Mouse (Mus musculus): ENCODE measurements around the gene Tspo2. TPM values are rescaled to one million over a fixed set of nuclear protein-coding genes. Genes with fewer than 3 reads are reported as not detected.
"Not testable (repeated sequence)": the region's sequence is repeated elsewhere in the genome, so short reads cannot be mapped to it uniquely, and the experiment has no call there.

Gene Tspo2
- under 1 TPM in 1 of 2 experiments, not detected in 1; 0.20 TPM for total RNA-seq (2021)
- long read RNA-seq, experiment 1 = 0 reads
- long read RNA-seq, experiment 2 = 0 reads

DNA sequence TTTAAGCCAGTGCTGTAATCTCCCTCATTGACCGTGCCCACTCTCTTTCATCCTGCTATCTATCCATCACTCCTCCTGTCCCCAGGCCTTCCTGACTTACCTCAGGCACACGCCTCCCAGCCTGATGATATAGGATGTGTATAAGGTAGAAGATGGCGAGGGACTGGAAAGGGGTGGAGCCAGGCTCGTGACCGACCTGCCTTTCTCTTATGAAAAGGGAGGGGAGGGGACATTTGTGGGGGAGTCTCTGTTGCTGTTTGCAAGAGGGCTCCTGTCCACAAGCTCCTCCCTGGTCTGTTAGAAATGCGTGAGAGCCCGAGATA, at the start of gene Tspo2:
Tspo2 (minus strand) TSS at position 170 of the 323 bp plus-strand sequence.
- DNase-seq (ENCODE audit: low spot score in 2 of 2) = no peak

DNA sequence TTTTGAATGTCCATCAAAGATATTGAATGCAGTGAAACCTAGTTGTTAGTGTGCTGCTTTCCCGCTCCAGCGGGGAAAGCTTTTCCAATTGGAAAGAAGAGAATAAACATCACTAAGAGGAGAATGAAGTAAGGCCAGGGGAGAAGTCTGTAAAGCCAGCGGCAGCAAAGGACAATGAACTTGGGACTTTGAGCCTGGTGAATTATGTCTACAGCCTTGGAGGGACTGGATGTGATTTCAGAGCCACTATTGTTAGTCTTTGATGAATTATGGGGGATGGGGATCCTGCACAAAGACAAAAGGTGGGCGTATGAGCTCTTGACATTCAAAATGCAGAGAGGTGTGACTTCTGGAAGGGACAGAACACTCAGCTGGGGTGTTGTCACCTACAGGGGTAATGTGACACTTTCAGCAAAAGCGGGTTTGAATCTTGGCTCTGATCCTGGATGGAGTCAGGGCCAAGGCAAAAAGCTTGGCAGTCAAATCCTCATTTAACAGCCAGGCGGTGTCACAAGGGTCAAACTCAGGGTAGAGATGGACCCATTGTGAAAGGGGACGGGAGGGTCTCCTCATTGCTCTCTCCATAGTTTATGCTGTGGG, 49.6 kb upstream of the Tspo2 start:
- DNase-seq (ENCODE audit: low spot score in 2 of 2) = no peak

DNA sequence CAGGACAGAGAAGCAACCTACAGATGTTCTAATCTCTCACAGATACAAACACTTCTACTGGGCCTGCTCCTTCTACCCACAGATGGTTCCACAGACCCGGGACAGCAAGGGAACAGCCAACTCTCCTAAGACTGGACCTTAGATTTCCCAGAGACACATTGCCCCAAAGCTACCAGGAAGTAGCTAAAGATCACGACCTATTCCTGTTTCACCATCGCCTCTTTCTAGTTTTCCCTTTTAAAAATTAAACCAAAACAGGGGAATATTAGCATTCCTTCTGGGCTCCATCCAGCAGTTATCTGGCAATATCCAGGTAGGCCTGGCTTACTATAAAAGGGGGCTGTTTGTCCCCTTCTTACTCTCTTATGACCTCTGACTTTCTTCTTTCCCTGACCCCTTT, 46.7 kb upstream of the Tspo2 start:
- no peak for DNase-seq (ENCODE audit: low spot score in 2 of 2)

DNA sequence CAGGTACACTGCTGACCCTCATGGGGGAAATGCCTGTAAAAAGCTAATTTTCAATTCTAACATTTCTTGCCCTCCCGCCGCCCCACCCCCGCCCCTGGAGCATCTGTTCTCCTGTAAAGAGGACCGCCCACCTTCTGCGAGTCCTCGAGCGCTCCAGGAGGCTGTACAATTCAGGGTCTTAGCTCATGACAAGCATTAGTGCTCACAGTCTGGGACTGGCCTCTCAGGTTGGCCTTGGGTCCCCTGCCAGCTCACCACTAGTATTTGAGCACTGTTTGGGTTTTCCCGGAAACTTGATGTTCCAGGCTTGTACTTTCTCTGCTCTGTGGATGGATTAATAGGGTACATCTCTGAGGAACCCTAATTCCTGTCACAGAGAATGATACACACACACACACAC, 42.7 kb upstream of the Tspo2 start:
- DNase-seq (ENCODE audit: low spot score in 2 of 2) = no peak

DNA sequence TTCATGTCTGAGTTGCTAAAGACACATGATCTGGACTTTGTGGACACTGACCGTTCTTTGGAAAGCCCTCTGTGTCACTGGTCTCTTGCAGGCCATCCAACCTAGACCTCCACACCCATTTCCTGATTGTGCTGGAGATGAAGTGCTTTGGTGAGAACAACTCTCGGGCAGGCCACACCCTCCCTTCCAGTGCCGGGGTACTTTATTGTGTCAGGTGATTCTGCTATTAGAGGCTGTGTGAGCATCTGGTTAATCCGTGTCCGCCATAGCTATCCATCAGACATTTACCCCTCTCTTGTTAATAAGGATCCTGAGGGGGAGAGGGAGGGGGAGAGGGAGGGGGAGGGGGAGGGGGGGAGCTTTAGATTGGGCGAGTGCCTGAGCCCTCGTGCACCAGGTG, 42.3 kb upstream of the Tspo2 start:
- DNase-seq (ENCODE audit: low spot score in 2 of 2) = no peak

DNA sequence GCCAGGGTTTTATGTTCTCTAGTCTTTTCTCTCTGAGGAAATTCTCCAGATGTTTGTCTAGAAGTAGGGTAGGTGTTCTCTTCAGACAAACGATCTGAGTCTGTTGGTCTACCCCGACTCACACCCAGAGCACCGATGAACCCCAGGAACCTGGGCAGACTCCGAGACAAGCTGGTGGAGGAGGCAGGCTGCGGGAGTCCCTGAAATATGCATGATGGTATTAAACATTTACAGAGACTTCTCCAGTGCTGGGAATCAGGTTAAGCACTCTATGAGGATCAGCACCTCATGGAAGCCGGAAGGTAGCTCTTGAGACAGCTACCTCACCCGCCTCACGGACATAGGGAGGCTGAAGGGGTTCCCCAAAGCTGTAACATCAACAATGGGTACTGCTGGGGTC, 41.3 kb upstream of the Tspo2 start:
- DNase-seq (ENCODE audit: low spot score in 2 of 2) = no peak

DNA sequence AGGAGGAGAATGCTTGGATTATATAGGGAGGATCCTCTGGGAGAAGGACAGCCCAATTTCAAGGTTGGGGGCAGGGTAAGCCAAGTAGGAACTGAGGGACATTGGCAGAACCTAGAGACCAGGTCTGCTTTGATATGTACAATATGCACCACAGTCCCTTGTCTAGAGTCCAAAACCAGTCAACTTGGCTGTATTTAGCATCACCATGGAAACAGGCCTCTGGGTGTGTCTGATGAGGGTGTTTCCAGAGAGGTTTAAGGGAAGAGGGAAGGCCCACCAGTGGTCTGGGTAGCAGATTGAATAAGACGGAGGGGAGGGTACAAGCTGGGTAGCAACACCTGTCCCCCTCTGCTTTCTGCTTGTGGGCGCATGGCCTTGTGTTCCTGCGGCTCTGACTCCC, 38.1 kb upstream of the Tspo2 start:
- DNase-seq (ENCODE audit: low spot score in 2 of 2) = no peak

DNA sequence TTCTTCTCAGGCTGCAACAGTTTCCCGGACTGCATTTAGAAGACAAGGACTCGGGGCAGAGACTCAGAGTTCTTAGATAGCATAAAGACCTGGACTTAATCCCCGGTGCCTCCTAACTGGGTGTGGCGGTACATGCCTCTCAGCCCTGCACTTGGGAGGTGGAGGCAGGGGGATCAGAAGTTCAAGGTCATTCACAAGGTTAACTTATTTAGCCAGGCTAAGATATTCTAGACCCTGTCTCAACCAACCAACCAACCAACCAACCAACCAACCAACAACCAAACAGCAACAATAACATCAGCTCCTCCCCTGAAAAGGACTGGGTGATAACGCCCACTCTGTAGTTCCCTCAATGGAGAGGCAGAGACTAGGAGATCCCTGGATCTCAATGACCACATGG, 32.9 kb upstream of the Tspo2 start:
- no peak for DNase-seq (ENCODE audit: low spot score in 2 of 2)

DNA sequence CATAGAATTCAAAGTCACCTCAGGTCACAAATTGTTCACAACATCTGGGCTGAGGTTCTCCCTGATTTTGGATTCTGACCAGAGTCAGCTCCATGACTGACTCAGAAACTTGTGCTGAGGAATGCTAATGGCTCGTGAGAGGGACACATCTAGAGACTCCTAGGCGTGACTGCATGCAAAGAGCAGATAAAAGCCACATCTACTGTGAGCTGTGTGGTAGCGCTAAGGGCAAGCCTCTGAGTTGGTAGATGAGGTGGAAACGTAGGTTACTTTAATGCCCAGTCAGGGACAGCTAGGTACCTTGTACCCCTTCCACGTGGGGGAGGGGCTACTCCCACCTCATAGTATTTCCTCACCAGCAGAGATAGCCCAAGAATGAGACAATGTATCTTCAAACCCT, 32.4 kb upstream of the Tspo2 start:
- DNase-seq (ENCODE audit: low spot score in 2 of 2) = no peak

DNA sequence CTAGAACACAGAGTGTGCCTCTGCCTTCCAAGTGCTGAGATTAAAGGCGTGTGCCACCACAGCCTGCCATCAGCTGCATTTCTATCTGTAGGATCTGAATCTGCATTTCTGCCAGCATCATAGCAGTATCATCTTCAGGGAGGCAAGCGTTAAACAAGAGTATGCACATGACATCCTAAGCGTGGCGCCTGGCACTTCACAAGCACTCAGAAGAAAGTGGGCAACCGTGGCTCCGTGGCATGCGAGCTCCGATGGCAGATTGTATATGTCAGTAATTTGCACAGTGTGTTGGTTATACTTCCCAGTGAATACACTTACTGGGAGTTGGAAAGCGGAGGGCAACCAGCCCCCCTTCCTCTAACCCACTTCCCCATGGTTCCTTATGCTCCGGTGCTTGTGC, 28.6 kb upstream of the Tspo2 start:
- no peak for DNase-seq (ENCODE audit: low spot score in 2 of 2)

DNA sequence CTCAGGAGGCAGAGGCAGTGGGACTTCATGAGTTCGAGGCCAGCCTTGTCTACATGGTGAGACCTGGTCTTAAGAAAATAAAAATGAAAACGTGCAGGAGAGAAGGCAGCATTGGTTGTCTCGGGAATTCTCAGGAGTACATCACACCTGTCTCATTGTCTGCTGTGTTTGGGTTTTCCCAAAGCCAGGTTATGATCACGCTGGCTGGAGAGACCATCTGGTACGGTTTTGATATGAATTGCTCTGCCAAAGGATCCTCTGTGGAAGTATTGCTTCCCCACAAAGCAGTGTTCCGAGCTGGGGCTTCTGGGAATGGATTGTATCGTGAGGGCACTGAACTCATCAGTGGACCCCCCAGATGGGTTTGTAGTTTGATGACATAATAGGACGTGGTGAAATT, 24.1 kb upstream of the Tspo2 start:
- DNase-seq (ENCODE audit: low spot score in 2 of 2) = no peak

DNA sequence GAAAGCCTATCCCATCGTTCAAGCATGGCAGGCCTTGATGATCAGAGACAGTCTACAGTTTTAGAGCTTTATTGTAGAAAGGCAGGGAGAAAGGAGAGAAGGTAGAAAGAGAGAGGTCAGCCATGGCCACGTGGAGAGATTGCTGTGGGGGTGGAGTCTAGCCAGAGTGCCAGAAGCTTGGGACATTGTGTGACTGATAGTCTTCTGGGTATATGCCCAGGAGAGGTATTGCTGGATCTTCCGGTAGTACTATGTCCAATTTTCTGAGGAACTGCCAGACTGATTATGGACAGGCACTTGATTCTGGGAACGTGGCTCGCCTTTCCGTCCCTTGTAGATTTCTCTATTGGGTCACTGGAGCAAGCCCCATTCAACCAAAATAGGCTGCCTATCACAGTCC, 23.0 kb upstream of the Tspo2 start:
- DNase-seq (ENCODE audit: low spot score in 2 of 2) = not testable (repeated sequence)

DNA sequence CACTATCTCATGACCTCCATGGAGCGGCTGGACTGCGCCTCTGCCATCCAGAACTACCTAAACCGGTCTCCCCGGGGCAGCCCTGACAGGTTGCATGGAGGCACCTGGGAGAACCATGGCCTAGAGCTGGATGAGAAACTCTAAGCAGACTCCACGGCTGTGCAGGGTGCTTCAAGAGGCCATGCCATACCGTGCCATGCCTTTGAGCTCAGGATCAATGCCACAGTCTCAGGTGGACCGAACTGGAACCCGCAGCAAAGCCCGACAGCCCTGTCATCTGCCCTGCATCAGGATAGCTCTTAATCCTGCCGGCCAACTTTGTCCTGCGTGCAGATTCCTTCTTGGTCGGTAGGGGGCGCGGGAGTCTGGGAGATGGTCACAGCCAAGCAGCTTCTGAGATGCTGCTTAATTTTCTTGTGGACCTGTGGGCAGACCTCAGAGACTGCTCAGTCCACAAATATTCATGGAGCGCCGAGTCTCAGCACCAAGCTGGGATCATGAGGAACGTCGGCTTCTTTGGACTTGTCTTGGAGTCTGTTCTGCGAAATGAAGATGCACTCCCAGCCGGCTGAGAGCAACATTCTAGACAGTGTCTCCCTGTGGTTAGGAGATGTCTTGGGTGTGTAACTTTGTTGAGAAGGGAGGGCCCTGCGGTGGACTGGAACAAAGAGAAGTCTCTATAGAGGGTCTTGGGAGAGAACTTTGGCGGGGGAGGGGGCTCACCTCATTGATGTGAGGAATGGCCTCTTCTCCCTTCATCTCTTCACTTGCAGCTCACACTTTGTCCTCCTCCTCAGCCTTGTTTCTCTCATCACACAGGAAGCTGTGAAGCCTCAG, 16.3 kb upstream of the Tspo2 start:
- DNase-seq (ENCODE audit: low spot score in 2 of 2) = peak; percentile 69 to 76

DNA sequence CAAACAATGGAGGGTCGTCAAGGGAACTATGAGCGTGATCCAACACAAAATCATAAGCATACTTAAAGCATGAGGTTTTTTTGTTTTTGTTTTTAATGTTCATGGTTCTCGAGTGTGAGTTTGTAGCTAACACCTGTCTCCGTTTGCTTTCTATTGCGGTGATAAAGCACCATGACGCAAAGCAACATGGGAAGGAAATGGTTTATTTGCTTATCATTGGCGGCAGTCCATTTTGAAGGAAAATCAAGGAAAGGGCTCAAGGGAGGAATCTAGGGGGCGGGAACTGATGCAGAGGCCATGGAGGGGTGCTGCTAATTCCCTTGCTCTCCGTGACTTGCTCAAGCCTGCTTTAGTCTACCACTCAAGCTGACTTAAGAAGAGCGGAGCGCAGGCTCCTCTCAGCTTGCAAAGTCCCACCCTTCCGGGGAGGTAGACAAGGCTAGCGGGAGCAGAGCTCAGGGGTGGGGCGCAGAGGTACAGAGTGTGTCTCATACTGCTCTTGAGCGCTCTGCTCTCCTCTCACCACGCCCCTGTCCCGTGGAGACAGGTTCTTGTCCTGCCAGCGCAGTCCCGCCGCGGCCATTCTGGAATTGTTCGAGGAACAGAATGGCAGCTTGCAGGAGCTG, 15.6 kb upstream of the Tspo2 start:
- no peak for DNase-seq (ENCODE audit: low spot score in 2 of 2)

DNA sequence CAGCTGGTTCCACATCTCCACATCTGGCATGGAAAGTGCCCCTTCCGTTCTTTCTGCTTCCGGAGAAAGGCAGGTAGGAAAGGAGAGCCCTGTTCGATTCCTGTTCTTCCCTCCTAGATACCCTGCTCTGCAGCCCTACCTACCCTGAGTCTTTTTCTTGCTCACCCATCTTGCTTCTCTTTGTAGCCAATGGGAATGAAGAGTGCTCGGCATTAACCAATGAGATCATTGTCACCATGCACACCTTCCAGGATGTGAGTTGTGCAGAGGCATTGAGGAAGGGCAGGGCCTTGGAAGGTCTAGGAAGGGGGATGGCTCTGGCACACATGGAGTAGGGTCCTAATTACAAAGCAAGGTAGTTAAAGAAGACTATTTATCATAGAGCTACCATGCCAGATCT, 12.1 kb upstream of the Tspo2 start:
- no peak for DNase-seq (ENCODE audit: low spot score in 2 of 2)

DNA sequence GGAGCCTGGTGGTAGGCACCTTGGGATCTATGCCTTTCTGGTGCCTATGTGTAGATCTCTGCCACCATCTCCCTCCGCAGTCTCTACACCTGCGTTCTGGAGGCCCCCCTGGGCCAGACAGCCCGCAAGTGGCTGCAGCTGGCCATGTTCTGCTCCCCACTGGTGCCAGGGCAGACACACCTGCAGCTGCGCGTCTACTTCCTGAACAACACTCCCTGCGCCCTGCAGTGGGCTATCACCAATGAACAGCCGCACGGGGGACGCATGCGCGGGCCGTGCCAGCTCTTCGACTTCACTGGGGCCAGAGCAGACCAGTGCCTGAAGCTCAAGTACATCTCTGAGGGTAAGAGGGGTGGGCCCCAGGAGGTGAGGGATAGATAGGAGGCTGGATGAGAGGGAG, 10.8 kb upstream of the Tspo2 start:
- no peak for DNase-seq (ENCODE audit: low spot score in 2 of 2)

DNA sequence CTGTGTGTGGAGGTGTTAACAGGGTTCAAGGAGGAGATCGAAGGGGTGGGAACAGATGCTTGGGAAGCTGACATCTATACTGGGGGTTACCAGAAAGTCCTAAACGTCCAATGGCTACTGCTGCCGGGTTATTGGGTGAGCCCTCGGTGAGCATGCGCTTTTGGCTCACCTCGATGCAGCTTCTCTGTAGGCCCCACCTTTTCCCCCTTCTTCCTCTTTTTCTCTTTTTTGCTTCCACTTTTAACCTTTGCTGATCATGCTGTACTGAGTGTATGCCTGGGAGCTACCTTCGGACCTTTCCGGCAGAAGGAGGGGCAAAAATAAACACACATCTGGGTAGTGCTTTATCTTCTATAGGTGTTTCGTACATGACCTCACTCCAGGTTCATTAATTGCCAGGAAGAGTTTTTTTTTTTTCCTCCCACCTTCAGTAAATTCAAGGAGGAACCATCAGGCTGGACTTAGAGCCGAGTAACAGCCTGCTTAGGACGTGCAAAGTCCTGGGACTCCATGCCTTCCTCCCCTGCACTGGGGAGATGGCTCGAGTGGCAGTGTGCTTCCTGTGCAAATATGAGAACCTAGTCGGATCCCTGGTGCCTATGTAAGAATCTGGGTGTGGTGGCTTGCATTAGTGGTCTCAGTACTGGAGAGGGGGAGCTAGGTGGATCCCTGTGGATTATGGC, 6.8 kb upstream of the Tspo2 start:
- no peak for DNase-seq (ENCODE audit: low spot score in 2 of 2)

DNA sequence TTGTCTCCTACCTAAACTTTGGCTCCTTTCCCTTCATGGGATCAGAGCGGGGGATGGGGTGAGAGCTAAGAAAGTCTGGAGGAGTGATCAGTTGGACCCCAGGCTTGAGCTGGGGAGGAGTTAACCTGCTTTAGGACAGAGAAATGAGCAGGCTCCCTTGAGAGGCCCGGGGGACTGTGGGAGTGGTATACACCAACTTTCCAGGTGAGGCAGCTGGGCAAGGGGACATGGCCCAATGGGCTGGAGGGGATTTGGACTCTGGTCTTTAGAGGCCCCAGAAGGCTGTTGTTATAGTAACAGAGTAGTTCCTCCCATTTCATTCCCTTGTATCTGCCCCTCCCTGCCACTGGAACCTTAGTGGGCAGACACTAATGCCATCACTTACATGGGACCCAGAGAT, 4.6 kb upstream of the Tspo2 start:
- DNase-seq (ENCODE audit: low spot score in 2 of 2) = no peak

DNA sequence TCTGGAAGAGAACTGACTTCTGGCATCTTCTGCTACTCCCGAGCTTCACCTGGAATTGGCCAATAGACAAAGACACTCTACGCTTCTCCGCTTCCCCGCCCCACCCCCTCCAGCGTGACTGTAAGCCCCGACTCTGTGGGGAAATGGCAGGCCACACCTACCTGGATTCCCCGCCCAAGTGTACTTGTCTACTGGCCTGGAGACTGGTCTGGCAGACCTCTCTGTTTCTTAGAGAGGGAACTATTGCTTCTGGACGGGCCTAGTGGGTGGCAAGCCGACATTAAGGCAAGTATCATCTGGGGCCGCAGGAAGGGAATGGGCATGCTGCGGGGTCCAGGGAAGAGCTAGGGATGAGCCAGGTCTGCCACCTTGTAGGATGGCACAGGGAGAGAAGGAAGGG, 3.4 kb upstream of the Tspo2 start, which contains the start of gene Unc5cl:
Unc5cl (plus strand) TSS at position 214 of the 400 bp plus-strand sequence.
- no peak for DNase-seq (ENCODE audit: low spot score in 2 of 2)

DNA sequence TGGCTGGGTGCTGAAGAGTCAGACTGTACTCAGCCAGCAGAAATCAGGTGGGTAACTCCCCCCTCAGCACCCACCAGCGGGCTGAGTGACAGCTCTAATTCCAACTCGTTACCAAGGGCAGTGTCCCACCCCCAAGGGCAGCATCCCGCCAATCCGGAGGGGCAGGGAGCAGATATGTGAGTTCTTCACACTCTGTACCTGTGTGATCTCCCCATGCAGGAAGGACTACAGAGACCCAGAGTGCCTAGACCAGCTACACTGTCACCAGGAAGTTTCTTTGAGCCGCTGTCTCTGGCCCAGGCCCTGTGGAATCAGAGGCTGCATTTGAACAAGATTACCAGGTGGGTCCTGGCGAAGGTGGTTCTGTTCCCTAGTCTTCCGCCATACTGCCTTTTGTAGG, 2.9 kb upstream of the Tspo2 start:
- no peak for DNase-seq (ENCODE audit: low spot score in 2 of 2)

DNA sequence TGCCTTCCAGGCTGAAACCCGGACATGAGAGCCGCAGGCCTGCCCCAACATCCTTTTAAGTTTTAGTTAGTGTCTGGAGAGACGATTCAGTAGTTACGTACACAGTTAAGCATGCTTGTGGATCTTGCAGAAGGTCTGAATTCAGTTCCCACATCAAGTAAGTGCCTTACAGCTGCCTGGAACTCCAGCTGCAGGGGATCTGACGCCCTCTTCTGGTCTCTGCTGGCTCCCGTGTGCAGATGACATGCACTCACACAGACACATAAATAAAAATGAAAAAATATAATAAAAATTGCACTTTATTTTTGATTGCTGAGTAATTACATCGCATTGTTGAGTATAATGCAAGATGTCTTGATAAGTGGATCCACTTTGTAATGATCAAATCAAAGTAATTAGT, 2.2 kb upstream of the Tspo2 start:
- DNase-seq (ENCODE audit: low spot score in 2 of 2) = no peak
